Mouse (Mus musculus) CH12F3 (cell line): ENCODE measurements around the gene Sqstm1.

ENCODE experiments used
- in situ Hi-C: fragments of 300-500 bp; cut with MboI; formaldehyde crosslinking; loops from 2 replicates; pipeline ENCODE4 v1.14.3; 2020; ENCODE audit warnings: low sequenced_read_pairs

Gene Sqstm1

GRCm38 (mm10) chr11:50210505-50211151, at the start of gene Sqstm1, which contains the start of gene Mgat4b:
Gene Sqstm1, minus strand, starts transcription at chr11:50210827.
Gene Mgat4b, plus strand, starts transcription at chr11:50210890.
- in situ Hi-C loops: no loop called here

GRCm38 (mm10) chr11:50258310-50258709, 47.7 kb upstream of the Sqstm1 start:
- in situ Hi-C loops: loop anchor here (25.0 kb wide), 1 partner anchor 271 kb away; no protein-coding TSS in a partner anchor

- in situ Hi-C loops: loop anchor here (25.0 kb wide), 1 partner anchor 269 kb away; no protein-coding TSS in a partner anchor
Measured at GRCm38 (mm10) chr11:50256615-50257014, 46.0 kb upstream of the Sqstm1 start.

GRCm38 (mm10) chr11:50254010-50254580, 43.5 kb upstream of the Sqstm1 start:
- in situ Hi-C loops: loop anchor here (25.0 kb wide), 1 partner anchor 267 kb away; no protein-coding TSS in a partner anchor

GRCm38 (mm10) chr11:50253393-50253792, 42.8 kb upstream of the Sqstm1 start:
- in situ Hi-C loops: loop anchor here (25.0 kb wide), 1 partner anchor 266 kb away; no protein-coding TSS in a partner anchor

GRCm38 (mm10) chr11:50252684-50253265, 42.1 kb upstream of the Sqstm1 start:
- in situ Hi-C loops: loop anchor here (25.0 kb wide), 1 partner anchor 265 kb away; no protein-coding TSS in a partner anchor

GRCm38 (mm10) chr11:50252166-50252565, 41.5 kb upstream of the Sqstm1 start:
- in situ Hi-C loops: loop anchor here (25.0 kb wide), 1 partner anchor 265 kb away; no protein-coding TSS in a partner anchor

- in situ Hi-C loops: no loop called here
Measured at GRCm38 (mm10) chr11:50248473-50249171, 38.0 kb upstream of the Sqstm1 start.

GRCm38 (mm10) chr11:50245269-50245668, 34.6 kb upstream of the Sqstm1 start:
- in situ Hi-C loops: no loop called here

GRCm38 (mm10) chr11:50243926-50244325, 33.3 kb upstream of the Sqstm1 start:
- in situ Hi-C loops: no loop called here

- in situ Hi-C loops: no loop called here
Measured at GRCm38 (mm10) chr11:50240235-50240911, 29.7 kb upstream of the Sqstm1 start.

GRCm38 (mm10) chr11:50238821-50239791, 28.5 kb upstream of the Sqstm1 start:
- in situ Hi-C loops: no loop called here

- in situ Hi-C loops: no loop called here
Measured at GRCm38 (mm10) chr11:50238324-50238723, 27.7 kb upstream of the Sqstm1 start, which contains the start of gene Ltc4s. Gene Ltc4s, minus strand, starts transcription at chr11:50238616.

- in situ Hi-C loops: no loop called here
Measured at GRCm38 (mm10) chr11:50236937-50237835, 26.6 kb upstream of the Sqstm1 start.

GRCm38 (mm10) chr11:50236540-50236936, 25.9 kb upstream of the Sqstm1 start:
- in situ Hi-C loops: no loop called here

- in situ Hi-C loops: no loop called here
Measured at GRCm38 (mm10) chr11:50234606-50235005, 24.0 kb upstream of the Sqstm1 start.

GRCm38 (mm10) chr11:50233993-50234392, 23.4 kb upstream of the Sqstm1 start:
- in situ Hi-C loops: no loop called here

GRCm38 (mm10) chr11:50233022-50233421, 22.4 kb upstream of the Sqstm1 start:
- in situ Hi-C loops: no loop called here
